Mouse (Mus musculus) liver, adult 2 months (tissue): ENCODE data around the gene Cda. TPM values are rescaled to one million over a fixed set of nuclear protein-coding genes. Genes with fewer than 3 reads are reported as not detected.
A peak's percentile ranks its signal among the peaks of the same experiment; 100 is the strongest.

Experiments used
- DNase-seq: peaks from one replicate; pipeline ENCODE4 v3.0.0-alpha.2; 2011; ENCODE audit warnings: low read depth, low spot score; ENCODE audit errors: extremely low read depth
- H3K27ac ChIP-seq: fragments of 200-500 bp; replicated peaks from 2 replicates; pipeline ENCODE4 v1.5.1; 2012; ENCODE audit warnings: low read depth, mild to moderate bottlenecking, control low read depth, inconsistent platforms, low read length; ENCODE audit not compliant: insufficient read depth
- H3K27me3 ChIP-seq: fragments of 200-500 bp; 2 replicates; pipeline ENCODE4 v1.6.1; 2012; ENCODE audit warnings: mild to moderate bottlenecking, moderate library complexity, low read length, inconsistent platforms; ENCODE audit not compliant: control insufficient read depth, insufficient read depth
- H3K36me3 ChIP-seq: fragments of 200-500 bp; 2 replicates; pipeline ENCODE4 v1.6.1; 2012; ENCODE audit warnings: low read length, inconsistent platforms; ENCODE audit not compliant: control insufficient read depth, insufficient read depth
- H3K4me1 ChIP-seq: fragments of 200-500 bp; 2 replicates; pipeline ENCODE4 v1.6.1; 2011; ENCODE audit warnings: low read length; ENCODE audit not compliant: control insufficient read depth, insufficient read depth
- H3K4me3 ChIP-seq: fragments of 200-500 bp; 2 replicates; pipeline ENCODE4 v1.5.1; 2011; ENCODE audit warnings: low read depth, mild to moderate bottlenecking, control low read depth, low read length, moderate library complexity; ENCODE audit not compliant: insufficient read depth
- H3K79me2 ChIP-seq: fragments of 200-500 bp; 2 replicates; pipeline ENCODE4 v1.6.1; 2012; ENCODE audit warnings: inconsistent platforms, mild to moderate bottlenecking, low read length, moderate library complexity; ENCODE audit not compliant: control insufficient read depth, insufficient read depth
- H3K9ac ChIP-seq: fragments of 200-500 bp; 2 replicates; pipeline ENCODE4 v1.6.1; 2012; ENCODE audit warnings: low read depth, mild to moderate bottlenecking, control low read depth, inconsistent platforms, low read length
- CTCF ChIP-seq: fragments of 200-500 bp; IDR thresholded peaks from 2 replicates; pipeline ENCODE4 v1.5.1; 2011; ENCODE audit warnings: low read depth, low read length, control low read depth
- POLR2A ChIP-seq: fragments of 200-500 bp; IDR thresholded peaks from 2 replicates; pipeline ENCODE4 v1.6.1; 2011; ENCODE audit warnings: low read length, control low read depth; ENCODE audit not compliant: insufficient read depth; ENCODE audit errors: extremely low read depth
- WGBS: fragments of 180-500 bp; shearing (Covaris S2); methylation state at CpG from one replicate; pipeline ENCODE4 v1.1.7; 2018; 5-methylcytosine and 5-hydroxymethylcytosine counted together
- polyA plus RNA-seq: library from polyadenylated mRNA; depleted of rRNA; stranded (reverse); fragments of >200 nt; gene quantifications from 2 replicates; pipeline ENCODE4 v1.2.3, GENCODE M21; 2012
- total RNA-seq: library from RNA; depleted of rRNA; stranded (reverse); fragments of >200 nt; gene quantifications from 2 replicates; pipeline ENCODE4 v1.2.3, GENCODE M21; 2014

Cda gene
- total and polyA plus RNA-seq, 2 experiments = 4.5 to 34.1 TPM

- TF ChIP-seq CTCF = no peak
- no peak for TF ChIP-seq POLR2A
- WGBS = 4% methylated on average over 103 of the region's 103 CpGs
- no peaks in the 10 kb centered on the region for H3K36me3 ChIP-seq
- peaks cover 20% of the 10 kb centered on the region for H3K27me3 ChIP-seq
- H3K4me1 ChIP-seq = no peaks in the 10 kb centered on the region
- H3K27ac ChIP-seq = no peak overlapping the region
- no peaks in the 10 kb centered on the region for H3K79me2 ChIP-seq
- H3K9ac ChIP-seq = no peak overlapping the region
- no peak overlapping the region for H3K4me3 ChIP-seq
- no peak for DNase-seq
Measured at GRCm38 (mm10) chr4:138395087-138395970, 27.5 kb upstream of the Cda start.

- 59% methylated on average over 7 of the region's 7 CpGs for WGBS
- Histone ChIP-seq H3K4me3 (no peak overlapping the region), H3K36me3 (no peaks in the 10 kb centered on the region), H3K4me1 (no peaks in the 10 kb centered on the region), H3K9ac (no peak overlapping the region), H3K79me2 (no peaks in the 10 kb centered on the region), H3K27me3 (peaks cover 20% of the 10 kb centered on the region), H3K27ac (no peak overlapping the region)
- TF ChIP-seq POLR2A = no peak
- no peak for TF ChIP-seq CTCF
- DNase-seq = no peak
Measured at GRCm38 (mm10) chr4:138393703-138394102, 25.9 kb upstream of the Cda start.

- WGBS = 60% methylated on average over 4 of the region's 4 CpGs
- peaks cover under 1% of the 10 kb centered on the region; the same call in 1 of the 2 replicates for H3K4me1 ChIP-seq
- no peaks in the 10 kb centered on the region for H3K36me3 ChIP-seq
- H3K27ac ChIP-seq = no peak overlapping the region
- H3K27me3 ChIP-seq = no peaks in the 10 kb centered on the region
- TF ChIP-seq POLR2A (no peak), CTCF (no peak)
- H3K4me3 ChIP-seq = no peak overlapping the region
- H3K79me2 ChIP-seq = no peaks in the 10 kb centered on the region
- no peak for DNase-seq
- no peak overlapping the region for H3K9ac ChIP-seq
Measured at GRCm38 (mm10) chr4:138383789-138384188, 16.0 kb upstream of the Cda start.

- Histone ChIP-seq H3K36me3 (no peaks in the 10 kb centered on the region), H3K4me3 (no peak overlapping the region), H3K9ac (no peak overlapping the region), H3K4me1 (peaks cover 3% of the 10 kb centered on the region; the same call in 1 of the 2 replicates), H3K27me3 (no peaks in the 10 kb centered on the region), H3K79me2 (no peaks in the 10 kb centered on the region), H3K27ac (no peak overlapping the region)
- DNase-seq = no peak
- 76% methylated on average over 6 of the region's 6 CpGs for WGBS
- no peak for TF ChIP-seq POLR2A
- peak; percentile 34 for TF ChIP-seq CTCF
Measured at GRCm38 (mm10) chr4:138382462-138382861, 14.7 kb upstream of the Cda start.

- no peak overlapping the region for H3K4me3 ChIP-seq
- no peak for TF ChIP-seq CTCF
Measured at GRCm38 (mm10) chr4:138380132-138380689, 12.4 kb upstream of the Cda start.

More at GRCm38 (mm10) chr4:138380132-138380689, 12.4 kb upstream of the Cda start:
- no peaks in the 10 kb centered on the region for H3K27me3 ChIP-seq
- H3K36me3 ChIP-seq = no peaks in the 10 kb centered on the region
- DNase-seq = no peak
- no peak overlapping the region for H3K9ac ChIP-seq
- H3K27ac ChIP-seq = no peak overlapping the region
- peaks cover 3% of the 10 kb centered on the region; the same call in 1 of the 2 replicates for H3K4me1 ChIP-seq
- no peaks in the 10 kb centered on the region for H3K79me2 ChIP-seq
- 42% methylated on average over 10 of the region's 10 CpGs for WGBS
